Mouse (Mus musculus): ENCODE results near the gene 2610008E11Rik.
"Not testable (repeated sequence)": the region's sequence is repeated elsewhere in the genome, so short reads cannot be mapped to it uniquely, and the experiment has no call there.

The 2610008E11Rik gene

DNA sequence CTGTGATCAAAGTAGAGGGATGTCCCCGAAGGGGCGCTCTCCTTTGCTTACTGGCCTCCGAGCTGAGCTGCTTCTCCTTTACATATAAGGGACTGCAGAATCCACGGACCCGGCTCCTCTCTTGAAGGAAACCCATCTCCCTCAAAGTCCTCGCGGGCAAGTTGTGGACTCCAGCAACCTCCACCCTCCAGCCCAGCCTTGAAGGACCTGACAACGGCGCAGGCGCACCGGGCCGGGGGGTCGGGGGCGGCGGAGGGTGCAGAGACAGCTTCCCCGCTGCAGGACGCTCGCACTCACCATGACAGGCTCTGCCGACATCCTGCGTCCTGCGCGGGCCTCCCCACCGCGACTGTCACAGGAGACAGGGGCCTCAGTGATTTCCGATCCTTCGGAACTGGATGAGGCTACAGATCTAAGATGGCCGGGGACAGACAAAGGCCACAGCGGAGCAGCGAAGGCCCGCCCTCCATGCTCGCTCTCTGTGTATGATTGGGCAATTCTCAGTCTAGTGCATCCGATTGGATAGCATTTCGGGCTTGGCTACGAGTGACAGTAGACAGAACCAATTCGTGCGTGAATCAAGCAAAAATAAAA is at the start of gene 2610008E11Rik:
2610008E11Rik (minus strand) TSS at position 440 of the 594 bp plus-strand sequence.
- in situ Hi-C loops (cut with MboI), result no loop called here

DNA sequence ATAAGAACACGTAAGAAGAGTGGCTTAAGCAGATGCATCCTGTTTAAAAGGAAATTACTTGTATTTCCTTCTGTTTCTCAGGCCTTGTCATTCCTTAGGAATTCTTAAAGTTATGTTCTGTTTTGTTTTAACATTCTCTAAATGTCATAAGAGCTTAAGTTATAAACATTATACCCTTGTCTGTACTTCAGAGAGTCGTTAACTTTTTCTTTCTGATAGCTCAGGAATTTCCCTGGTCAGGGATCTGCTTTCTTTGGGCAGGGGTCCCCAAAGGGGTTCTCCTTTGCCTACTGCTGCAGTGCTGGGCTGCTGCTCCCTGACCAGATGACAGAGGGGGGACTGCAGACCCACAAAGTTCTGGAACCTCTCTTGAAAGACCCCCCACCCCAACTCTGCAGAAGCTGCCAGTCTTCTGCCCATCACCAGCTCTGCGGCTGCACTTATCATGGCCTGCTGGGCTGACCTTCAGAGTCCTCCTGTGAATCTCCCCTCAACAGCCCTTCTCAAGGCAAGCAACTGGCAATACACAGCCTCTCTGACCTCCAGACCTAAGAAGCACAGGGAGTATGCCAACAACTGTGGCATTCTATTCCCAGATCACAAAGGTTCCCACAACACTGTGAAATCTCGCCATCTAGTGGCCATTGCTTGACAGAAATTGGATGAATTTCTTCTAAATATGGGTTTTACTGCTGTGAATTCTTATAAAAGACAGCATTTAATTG is 18.9 kb upstream of the 2610008E11Rik start:
- in situ Hi-C loops (cut with MboI), result loop anchor here (10.0 kb wide), 1 partner anchor 361 kb away; the partner anchor contains the start of gene Ccdc105

DNA sequence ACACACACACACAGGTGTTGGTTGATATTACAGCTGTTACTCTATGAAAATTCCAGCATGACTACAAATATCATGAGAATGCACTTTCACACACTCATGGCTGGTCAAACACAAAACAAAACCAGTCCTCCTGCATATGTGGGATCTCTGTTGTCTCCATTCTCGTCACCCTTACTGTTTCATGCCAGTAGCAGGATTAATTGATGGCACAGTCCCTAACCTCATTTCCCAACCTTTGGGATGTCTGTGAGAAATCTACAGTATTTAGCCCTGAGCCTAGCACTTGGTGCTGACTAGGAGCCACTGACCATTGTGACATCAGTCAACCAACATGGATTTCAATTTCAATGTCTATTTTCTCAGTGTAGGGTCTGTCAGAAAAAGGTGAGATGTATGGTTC is 17.7 kb upstream of the 2610008E11Rik start:
- in situ Hi-C loops (cut with MboI), result loop anchor here (10.0 kb wide), 1 partner anchor 360 kb away; the partner anchor contains the start of gene Ccdc105

DNA sequence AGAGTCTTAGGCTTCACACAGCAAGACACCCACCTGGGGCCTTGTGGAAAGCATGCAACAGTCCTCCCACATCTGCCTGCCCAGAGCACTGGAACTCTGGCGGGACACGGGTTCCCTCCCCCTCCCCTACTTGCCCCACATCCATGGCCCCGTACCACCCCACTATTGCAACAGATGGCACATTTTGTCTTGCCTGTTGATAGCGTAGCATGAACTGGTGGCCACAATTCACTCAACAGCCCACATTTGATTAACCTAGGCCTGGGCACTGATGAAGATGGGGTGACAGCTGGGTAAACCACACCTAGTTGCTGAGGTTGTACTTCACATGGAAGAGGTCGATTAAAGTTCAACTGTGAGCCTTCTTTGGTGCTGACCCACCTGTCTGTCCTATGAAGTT is 13.1 kb upstream of the 2610008E11Rik start:
- in situ Hi-C loops (cut with MboI), result loop anchor here (10.0 kb wide), 1 partner anchor 356 kb away; the partner anchor contains the start of gene Ccdc105

DNA sequence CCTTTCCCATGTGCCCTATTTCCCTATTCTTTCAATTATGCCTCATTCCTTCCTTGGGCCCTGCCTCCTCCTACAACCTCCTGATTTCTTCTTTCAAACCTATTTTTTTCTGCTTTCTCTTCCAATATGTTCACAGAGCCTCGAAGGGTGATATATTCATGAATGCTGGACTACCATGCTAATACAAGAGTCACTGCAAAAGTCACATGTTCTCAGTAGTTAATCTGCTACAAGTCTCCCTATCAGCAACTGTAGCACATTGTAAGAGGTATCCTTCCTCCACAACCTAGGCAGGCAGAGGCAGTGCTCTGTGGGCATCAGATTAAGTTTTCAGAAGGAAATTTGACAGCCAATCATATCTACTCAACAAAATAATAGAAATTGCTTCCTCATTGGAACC is 11.8 kb upstream of the 2610008E11Rik start:
- in situ Hi-C loops (cut with MboI), result no loop called here

DNA sequence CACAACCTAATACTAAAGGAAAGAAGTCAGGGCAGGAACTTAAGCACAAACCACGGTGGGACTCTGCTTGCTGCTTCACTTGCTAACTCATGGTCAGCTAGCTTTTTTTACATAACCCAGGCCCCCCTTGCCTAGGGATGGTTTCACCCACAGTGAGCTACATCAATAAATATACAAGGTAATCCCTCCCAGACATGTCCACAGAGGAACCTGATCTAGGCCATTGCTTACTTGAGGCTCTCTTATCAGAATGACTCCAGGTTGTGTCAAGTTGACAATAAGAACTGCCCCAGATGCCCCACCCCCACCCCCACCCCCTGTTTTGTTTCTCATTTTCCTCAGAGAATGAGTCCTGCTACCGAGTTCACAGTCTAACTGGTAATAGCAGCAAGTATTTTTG is 10.1 kb upstream of the 2610008E11Rik start:
- in situ Hi-C loops (cut with MboI), result no loop called here

DNA sequence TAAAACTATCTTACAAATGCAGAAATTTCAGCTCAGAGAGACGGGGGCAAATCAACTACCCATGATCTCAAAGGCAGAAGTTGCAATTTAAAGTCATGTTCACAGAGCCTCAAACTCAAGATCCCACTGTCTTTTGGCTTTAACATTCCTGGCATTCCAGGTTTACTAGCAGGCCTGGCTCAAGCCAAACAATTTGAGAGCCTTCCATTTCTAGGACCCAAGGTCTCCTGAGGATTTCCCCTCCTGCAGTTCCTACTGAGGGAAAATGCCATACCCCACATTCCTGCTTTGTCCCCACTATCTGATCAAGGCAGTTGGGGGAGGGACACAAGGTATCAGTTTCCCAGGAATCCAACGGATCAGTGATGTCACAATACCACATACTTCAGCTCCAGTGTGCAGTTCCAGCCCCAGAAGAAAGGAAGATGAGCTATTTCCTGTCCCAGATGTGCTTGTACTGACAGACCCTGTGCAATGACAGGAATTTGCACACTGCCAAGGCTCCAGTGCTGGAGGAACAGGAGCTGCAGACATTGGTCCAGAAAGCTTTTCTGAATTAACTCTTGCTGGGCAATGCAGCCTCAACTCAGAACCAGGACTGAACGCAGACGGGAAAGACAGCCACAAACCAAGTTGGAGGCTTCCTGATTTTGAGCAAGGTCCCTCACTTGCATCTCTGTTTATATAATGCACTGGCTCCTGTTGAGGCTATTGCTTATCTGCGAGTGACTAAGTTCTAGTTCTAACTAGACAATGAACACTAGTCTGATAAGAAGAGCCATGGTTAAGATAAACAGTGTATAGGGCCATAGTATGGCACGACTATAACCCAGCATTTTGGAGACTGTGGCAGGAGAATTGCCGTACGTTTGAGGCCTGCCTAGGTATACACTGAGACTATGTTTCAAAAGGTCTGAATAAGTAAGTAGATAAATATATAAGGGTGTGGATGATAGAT is 9.2 kb upstream of the 2610008E11Rik start:
- in situ Hi-C loops (cut with MboI), result no loop called here

DNA sequence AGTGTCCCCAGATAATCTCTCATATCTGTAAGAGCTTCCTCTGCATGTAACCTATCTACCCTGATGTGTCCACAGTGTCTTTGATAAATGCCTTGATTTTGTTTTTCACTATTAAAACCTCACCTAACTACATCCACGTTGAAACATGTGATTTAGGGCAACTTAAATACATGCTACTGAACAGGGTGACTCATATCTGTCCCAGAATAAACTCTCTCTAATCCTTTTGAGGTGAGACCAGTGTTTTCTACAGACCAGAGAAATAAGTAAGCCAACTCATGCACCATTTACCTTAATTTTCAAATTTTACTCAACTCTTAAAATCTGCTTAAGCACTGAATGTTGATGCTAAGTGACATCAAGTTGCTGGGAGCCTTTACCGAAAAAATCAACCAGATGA is 694 bp downstream of the 2610008E11Rik start:
- in situ Hi-C loops (cut with MboI), result no loop called here

DNA sequence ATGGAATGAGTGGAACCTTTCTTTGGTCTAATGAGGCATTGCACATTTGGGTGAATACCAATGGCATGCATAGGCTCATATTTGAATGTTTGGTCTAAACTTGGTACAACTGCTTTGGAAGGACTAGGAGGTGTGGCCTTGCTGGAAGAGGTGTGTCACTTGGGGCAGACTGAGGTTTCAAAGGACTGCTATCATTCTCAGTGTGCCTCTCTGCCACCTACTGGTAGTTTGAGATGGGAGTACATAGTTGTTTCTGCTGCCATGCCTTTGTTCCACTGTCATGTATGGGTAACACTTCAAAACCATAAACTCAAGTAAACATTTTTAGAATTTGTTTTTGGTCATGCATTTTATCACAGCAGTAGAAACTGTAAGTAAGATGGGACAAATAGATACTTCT is 5.7 kb downstream of the 2610008E11Rik start:
- in situ Hi-C loops (cut with MboI), result no loop called here

DNA sequence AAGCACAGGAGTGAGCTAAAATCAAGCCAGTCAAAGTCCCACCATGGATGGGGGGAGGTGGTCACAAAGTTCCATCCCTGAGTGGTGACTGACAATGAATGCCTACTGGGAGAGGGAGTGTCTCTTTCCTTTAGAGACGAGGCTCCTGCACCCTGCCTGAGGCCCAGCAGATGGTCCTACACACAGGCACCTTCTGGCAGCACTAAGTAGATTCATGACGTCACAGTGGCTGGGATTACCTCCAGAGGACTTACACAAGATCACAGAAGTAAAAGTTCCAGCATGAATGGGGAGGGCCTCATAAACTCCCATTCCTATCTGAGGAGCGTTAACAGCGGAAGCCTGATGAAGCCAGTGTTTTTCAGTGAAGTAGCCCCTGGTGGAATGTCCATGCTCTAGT is 8.4 kb downstream of the 2610008E11Rik start:
- in situ Hi-C loops (cut with MboI), result no loop called here

DNA sequence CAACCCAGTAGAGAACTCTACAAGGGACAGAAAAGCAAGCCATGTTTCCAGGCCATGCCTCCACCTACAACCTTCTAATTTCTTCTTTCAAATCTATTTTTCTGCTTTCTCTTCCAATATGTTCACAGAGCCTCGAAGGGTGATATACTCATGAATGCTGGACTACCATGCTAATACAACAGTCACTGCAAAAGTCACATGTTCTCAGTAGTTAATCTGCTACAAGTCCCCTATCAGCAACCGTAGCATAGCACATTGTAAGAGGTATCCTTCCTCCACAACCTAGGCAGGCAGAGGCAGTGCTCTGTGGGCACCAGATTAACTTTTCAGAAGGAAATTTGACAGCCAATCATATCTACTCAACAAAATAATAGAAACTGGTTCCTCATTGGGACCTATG is 10.8 kb downstream of the 2610008E11Rik start:
- in situ Hi-C loops (cut with MboI), result no loop called here

DNA sequence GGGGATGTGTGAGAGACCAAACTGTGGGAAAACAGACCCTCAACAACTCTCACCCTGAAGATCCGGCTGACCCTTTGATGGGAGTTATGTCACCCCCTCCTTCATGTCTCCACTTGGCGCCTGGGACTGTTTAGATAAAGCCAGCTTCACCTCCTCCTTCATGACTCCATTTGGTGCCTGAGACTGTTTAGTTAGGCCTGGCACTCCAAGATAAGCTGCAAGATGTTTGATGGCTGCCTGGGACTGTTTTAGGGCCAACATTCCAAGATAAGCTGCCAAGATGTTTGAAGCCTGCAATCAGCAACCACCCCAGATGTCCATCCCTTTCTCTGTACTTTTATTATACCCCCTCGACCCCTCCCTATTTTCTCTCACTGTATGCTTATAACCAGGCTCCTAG is 40.0 kb downstream of the 2610008E11Rik start:
- in situ Hi-C loops (cut with MboI), result not testable (repeated sequence)

DNA sequence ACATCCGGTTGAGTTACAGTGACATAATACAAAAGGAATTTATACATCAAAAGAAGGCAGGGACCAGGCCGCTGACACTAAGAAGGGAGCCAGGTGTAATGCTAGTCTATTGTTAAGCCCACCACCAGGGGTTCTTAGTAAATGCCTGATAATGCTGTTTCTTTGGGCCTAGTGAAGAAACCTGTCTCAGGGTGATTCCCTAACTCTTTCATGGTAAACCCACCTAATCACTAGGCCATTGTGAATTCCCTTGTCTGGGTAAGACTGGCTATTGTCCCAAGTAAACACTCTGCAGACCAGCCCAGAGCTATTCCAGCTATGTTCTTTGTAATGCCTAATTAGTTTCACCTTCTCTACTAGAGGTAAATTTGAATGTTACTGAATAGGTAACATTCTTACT is 54.9 kb downstream of the 2610008E11Rik start:
- in situ Hi-C loops (cut with MboI), result not testable (repeated sequence)

DNA sequence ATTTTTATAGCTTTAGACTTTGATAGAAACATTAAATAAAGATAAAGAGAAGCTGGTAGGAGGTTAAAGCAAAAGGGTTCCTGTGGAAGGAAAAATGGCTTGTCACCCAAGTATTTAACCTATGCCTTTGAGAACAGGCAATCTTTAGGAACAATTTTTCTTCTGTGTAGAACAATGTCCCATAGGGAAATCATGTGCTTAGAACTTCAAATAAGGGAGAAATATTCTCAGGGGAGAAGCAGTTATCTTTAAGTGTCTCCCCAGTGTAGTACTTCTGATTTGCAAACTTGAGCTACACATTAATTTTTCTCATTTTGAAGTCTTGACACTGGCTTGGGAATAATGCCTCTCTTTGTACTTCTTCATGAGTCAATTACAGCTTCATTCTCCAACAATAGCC is 69.0 kb downstream of the 2610008E11Rik start, which contains the start of gene Olfr57:
Olfr57 (plus strand) TSS at position 301 of the 400 bp plus-strand sequence.
- in situ Hi-C loops (cut with MboI), result no loop called here

Measured in mature B cell (primary cell).